Mouse (Mus musculus): ENCODE measurements at regions not wholly inside any gene's neighbourhood (a gene's known extent, or its start where the extent isn't known, plus 50 kb on each side); places are given as distances from the start of the nearest gene placed in this dataset.
"Not testable (repeated sequence)": the region's sequence is repeated elsewhere in the genome, so short reads cannot be mapped to it uniquely, and the experiment has no call there.

DNA sequence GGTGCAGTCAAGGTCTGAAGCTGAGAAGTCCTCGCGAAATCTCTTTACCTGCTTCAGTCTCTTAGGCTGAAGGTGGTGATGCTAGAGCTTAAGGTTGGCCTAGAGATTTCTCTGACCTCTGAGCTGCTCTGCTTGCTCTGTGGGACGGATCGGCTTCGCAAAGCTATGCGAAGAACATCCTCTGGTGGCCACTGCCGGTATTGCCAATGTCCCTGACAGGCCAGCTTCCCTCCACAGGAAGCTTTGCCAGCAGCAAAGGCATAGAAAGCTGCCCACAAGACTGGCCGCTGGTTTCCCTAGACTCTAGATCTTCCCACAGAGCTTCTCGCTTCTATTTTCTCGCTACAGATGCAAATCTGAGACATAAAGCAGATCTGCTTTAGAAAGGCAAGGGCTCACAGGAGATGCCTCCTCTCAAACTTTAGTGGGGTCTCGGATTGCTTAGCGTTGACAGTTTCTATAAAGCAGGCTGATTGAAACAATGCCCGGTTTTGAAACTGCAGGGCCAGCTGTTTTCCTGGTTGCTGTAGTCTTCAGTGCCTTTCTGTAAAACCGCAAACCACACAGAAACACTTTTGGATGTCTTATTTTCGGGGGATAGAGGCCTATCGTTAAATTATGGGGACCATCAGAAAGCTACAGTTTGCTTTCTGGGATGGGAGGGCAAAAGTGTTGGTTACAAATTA is 153.7 kb downstream of the Car8 start:
- peak; percentile 83 for DNase-seq

DNA sequence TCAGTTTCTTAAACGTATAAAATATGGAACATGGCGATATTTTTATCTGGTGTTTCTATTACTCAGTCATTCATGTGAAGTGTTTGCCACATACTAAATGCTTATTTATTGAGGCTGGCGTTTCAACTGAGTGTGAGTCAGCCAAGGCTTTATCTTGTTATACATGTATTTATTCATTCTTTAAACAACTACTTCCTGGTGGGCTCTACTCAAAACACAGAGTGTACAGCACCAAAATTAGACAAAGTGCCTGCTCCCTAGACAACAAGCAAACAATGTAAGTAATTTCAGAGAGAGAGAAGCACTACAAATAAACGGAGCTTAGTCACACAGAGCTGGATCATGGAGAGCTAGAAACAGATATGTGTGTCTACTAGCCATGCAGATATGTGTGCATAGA is 159.5 kb downstream of the Car8 start:
- no peak for DNase-seq

DNA sequence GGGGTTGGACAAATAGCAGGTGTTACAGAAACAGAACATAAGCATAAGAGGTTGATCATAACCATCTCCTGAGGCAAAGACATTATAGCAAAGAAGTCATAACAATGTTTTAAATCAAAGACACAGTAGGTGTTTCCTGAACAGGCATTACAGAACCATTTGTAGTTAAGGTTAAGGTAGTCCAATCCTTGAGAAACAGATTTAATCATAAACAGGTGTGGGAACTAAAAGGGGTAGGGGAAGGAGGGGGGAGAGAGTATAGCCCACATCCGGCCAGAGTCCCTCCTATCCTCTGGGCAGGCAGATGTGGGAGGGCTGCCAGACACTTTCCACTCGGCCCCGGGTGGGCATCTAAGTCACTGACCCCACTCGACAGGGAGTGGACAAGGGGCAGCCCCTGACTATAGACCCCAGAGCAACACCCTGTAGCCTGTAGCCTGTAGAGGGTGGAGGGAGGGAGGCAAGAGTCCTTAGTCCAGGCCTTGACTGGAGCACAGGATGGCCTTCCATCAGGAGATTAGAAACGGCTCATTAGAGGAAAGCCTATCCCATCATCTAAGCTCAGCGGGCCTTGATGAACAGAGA is 165.8 kb downstream of the Car8 start:
- DNase-seq, result no peak

- not testable (repeated sequence) for DNase-seq
These were observed 168.1 kb downstream of the Car8 start for GRCm38 (mm10) chr4:8070693-8071092.

DNA sequence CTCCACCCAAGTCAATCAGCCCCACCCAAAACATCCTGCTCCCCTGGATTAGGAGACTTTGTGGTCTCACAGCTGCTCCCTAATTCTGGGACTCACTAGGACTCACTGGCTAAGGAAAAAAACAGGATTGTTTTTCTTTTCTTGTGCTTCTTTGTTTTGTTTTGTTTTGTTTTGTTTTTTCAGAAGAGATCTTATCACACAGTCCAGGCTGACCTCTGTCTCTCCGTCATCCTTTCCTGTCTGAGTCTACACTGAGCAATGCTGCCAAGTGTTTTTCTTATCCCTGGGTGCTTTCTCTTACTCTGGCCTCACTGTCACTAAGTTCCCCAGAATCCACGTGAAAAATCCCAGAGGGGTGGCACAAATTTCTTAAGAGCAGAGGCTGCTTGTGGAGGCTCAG is 170.8 kb downstream of the Car8 start:
- no peak for DNase-seq

- DNase-seq, result no peak
These were observed 197.1 kb downstream of the Car8 start for GRCm38 (mm10) chr4:8041776-8042175.

- no peak for DNase-seq
These were observed 201.0 kb downstream of the Car8 start for GRCm38 (mm10) chr4:8037863-8038262.

DNA sequence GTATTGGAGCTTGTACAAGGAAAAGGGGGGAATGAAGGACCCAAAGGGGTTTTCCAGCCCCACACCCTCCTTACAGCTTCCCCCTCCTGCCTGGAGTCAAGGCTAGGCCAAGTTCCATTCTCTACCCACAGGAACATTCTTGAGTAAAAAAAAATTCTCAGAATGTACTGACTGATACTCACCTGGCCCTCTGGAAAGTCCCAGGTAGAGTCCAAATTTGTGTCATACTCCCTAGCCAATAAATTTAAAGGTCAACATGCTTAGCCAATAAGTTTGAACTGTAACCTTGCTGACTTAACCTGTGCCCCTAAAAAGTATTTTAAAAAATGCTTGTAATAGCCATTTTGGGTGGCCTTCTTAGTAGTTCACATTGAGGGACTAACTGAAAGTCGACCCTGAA is 205.4 kb downstream of the Car8 start:
- not testable (repeated sequence) for DNase-seq

DNA sequence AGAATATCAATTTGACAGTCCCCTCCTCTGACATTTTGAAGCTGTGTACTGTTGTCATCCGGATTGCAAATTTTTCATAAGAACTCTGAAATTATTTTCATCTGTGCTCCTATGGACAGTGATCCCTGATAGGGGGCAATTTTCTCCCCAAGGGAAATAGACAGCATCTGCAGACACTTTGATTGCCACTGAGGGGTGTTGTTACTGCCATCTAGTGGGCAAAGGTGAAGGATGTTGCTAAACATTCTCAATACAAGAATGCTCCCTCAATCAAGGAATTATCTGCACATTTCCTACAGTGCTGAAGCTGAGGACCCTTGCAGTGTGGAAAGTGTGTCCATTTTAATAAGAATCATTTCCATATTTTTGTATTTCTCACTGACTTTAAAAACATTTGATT is 233.7 kb downstream of the Car8 start:
- DNase-seq, result peak; percentile 54

DNA sequence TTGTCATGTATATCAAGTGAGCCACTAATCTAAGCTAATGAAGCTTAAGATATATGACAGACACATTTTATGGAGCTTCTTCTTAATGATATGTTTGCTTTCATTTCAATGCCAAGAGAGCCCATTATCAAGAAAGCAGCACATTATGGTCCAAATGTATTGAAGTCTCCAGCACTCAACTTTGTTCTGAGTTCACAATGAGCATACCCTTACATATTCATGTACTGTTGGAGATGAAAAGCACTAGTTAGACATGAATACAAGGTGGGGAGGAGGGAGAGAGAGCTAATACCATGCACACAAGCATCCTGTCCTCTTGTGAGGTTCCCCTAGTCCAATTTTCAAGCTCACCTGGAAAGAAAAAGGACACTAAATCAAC is 241.3 kb downstream of the Car8 start:
- no peak for DNase-seq

GRCm38 (mm10) chr4:7996923-7997574 is 241.8 kb downstream of the Car8 start:
- no peak for DNase-seq

GRCm38 (mm10) chr4:7992944-7993343 is 245.9 kb downstream of the Car8 start:
- DNase-seq, result no peak

- no peak for DNase-seq
These were observed 251.1 kb downstream of the Car8 start for GRCm38 (mm10) chr4:7987781-7988180.

DNA sequence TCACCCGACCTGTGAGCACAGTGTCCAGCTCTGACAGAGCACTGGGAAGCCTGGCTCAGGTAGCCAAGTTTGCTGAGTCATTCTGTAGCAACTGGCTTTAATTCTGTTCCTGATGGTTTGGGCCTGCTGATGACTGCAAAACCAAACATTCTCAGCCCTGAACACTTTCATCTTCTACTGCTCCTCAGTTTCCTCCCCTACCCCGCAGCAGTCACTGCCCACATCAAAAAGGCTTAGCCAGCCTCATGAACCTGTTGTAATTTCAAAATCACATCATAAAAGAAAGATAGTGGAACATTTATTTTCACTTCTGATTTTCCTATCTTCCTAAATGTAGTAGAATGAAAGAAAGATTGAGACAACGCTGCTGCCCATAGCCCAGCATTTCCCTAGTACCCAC is 251.5 kb downstream of the Car8 start:
- DNase-seq, result peak; percentile 21

GRCm38 (mm10) chr4:7984814-7985213 is 254.0 kb downstream of the Car8 start:
- no peak for DNase-seq

- DNase-seq, result no peak
These were observed 259.0 kb downstream of the Car8 start for GRCm38 (mm10) chr4:7979772-7980351.

- peak; percentile 4 for DNase-seq
These were observed 261.0 kb downstream of the Car8 start for GRCm38 (mm10) chr4:7977661-7978444.

- DNase-seq, result no peak
These were observed 268.6 kb downstream of the Car8 start for GRCm38 (mm10) chr4:7970272-7970671.

- DNase-seq, result no peak
These were observed 273.2 kb downstream of the Car8 start for GRCm38 (mm10) chr4:7965663-7966062.

- DNase-seq, result no peak
These were observed 277.2 kb downstream of the Car8 start for GRCm38 (mm10) chr4:7961521-7962172.

GRCm38 (mm10) chr4:7960335-7960734 is 278.5 kb downstream of the Car8 start:
- no peak for DNase-seq

GRCm38 (mm10) chr4:7948020-7948419 is 290.8 kb downstream of the Car8 start:
- DNase-seq, result no peak

DNA sequence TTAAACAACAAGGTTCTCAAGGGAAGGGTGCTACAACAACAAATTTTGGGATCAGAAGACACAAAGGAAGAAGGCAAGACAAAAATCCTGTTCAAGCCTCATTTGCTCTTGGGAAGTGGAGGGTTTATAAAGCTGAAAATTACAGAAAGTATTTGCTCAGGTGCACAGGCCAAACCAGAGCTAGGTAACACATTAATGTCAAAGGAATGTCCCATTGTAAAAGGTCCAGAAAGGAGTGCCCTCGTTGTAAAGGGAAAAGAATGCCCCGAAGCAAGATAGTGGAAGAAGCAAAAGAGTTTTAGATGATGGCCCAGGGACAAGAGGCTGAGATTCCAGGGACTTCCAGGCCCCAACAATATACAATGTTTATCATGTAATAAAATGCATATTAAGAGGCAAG is 317.3 kb downstream of the Car8 start:
- no peak for DNase-seq

Measured in thymus, postnatal 25 days (tissue).